Comparison of ENCODE assay signal across 10 mouse cellular contexts in the genomic region with DNA sequence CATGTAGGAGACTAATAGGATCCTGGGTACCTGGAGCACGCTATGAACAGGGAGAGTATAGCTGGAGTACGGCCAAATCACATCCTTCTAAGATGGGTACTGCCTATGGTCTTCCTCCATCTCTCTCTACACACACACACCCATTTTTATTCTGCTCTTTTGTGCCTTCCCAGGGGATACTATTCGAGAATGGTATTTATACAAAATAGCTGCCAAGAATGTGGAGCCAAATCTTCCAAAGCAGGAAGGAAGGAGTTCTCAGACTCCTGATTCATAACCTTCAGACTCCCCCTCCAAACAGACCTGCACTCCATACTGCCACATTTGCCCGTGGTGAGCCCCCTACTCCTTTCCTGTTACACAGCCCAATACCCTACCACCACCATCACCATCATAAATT. TPM values are rescaled to one million over a fixed set of nuclear protein-coding genes. Genes with fewer than 3 reads are reported as not detected.
DNase-seq lines count a peak whose midpoint lies in the region; ATAC-seq and TF ChIP-seq lines count a peak whose summit lies in the region.
"Had no signal": no experiment of that assay in that cellular context is flagged by ENCODE, and none has a peak within 500 bp of the region (broad histone marks: within the 10 kb centered on the region; RNA-seq: fewer than 3 reads in every experiment).

No protein-coding gene starts in this region.

- peaks cover 17% of the 10 kb centered on the region for H3K4me1 ChIP-seq in heart, embryonic 15.5 days (replicated peaks)
- H3K4me1 ChIP-seq in lung, embryonic 15.5 days, result peaks cover 15% of the 10 kb centered on the region
- H3K4me1 ChIP-seq in embryonic facial prominence, embryonic 13.5 days, result peaks cover 32% of the 10 kb centered on the region
- peaks cover 11% of the 10 kb centered on the region for H3K4me1 ChIP-seq in kidney, embryonic 15.5 days

- no peak overlapping the region for H3K4me2 ChIP-seq in heart, embryonic 15.5 days
- no peak overlapping the region for H3K4me2 ChIP-seq in lung, embryonic 15.5 days
- H3K4me2 ChIP-seq in embryonic facial prominence, embryonic 13.5 days, result peak overlapping the region; percentile 22
- peak overlapping the region; percentile 5 for H3K4me2 ChIP-seq in myocyte (ENCODE audit: low read depth)
- no peak overlapping the region for H3K4me2 ChIP-seq in kidney, embryonic 15.5 days
- H3K4me2 ChIP-seq: heart, embryonic 11.5 days had no signal

- H3K4me3 ChIP-seq in heart, embryonic 15.5 days, result no peak overlapping the region
- H3K4me3 ChIP-seq in lung, embryonic 15.5 days, result no peak overlapping the region
- H3K4me3 ChIP-seq in embryonic facial prominence, embryonic 13.5 days, result no peak overlapping the region
- H3K4me3 ChIP-seq in myocyte, result no peak overlapping the region
- H3K4me3 ChIP-seq in kidney, embryonic 15.5 days (replicated peaks), result no peak overlapping the region

- H3K27me3 ChIP-seq in heart, embryonic 15.5 days, result no peaks in the 10 kb centered on the region
- no peaks in the 10 kb centered on the region for H3K27me3 ChIP-seq in lung, embryonic 15.5 days
- no peaks in the 10 kb centered on the region for H3K27me3 ChIP-seq in embryonic facial prominence, embryonic 13.5 days
- no peaks in the 10 kb centered on the region for H3K27me3 ChIP-seq in myocyte (ENCODE audit: control insufficient read depth, insufficient read depth, insufficient read length)
- H3K27me3 ChIP-seq in kidney, embryonic 15.5 days, result no peaks in the 10 kb centered on the region

- H3K79me2 ChIP-seq in myocyte (ENCODE audit: control insufficient read depth, insufficient read depth), result peaks cover 7% of the 10 kb centered on the region

- no peak overlapping the region for H3ac ChIP-seq in myocyte (ENCODE audit: control insufficient read depth, insufficient read length)

- no peaks in the 10 kb centered on the region for H3K9me3 ChIP-seq in heart, embryonic 15.5 days (replicated peaks)
- 0 out of 2 replicates have a peak, but pooled peaks cover 4% of the 10 kb centered on the region for H3K9me3 ChIP-seq in lung, embryonic 15.5 days
- peaks cover 6% of the 10 kb centered on the region for H3K9me3 ChIP-seq in embryonic facial prominence, embryonic 13.5 days
- peaks cover 5% of the 10 kb centered on the region for H3K9me3 ChIP-seq in kidney, embryonic 15.5 days (replicated peaks)

- ATAC-seq in heart, embryonic 15.5 days (replicated peaks; ENCODE audit: insufficient number of reproducible peaks, insufficient read depth, low FRiP score, low read depth), result no peak
- ATAC-seq in lung, embryonic 15.5 days (ENCODE audit: borderline replicate concordance, extremely low read depth, low FRiP score, low TSS enrichment), result no peak
- ATAC-seq in embryonic facial prominence, embryonic 13.5 days (ENCODE audit: insufficient number of reproducible peaks, insufficient read depth, low FRiP score, low TSS enrichment, low read depth), result no peak
- no peak for ATAC-seq in kidney, embryonic 15.5 days (replicated peaks; ENCODE audit: low FRiP score)

- peaks cover 4% of the 10 kb centered on the region; the same call in 1 of the 2 replicates for H3K36me3 ChIP-seq in heart, embryonic 15.5 days
- peaks cover 19% of the 10 kb centered on the region for H3K36me3 ChIP-seq in lung, embryonic 15.5 days
- H3K36me3 ChIP-seq in embryonic facial prominence, embryonic 13.5 days, result peaks cover 19% of the 10 kb centered on the region
- peaks cover 10% of the 10 kb centered on the region for H3K36me3 ChIP-seq in myocyte (ENCODE audit: control insufficient read depth, insufficient read depth)
- H3K36me3 ChIP-seq in kidney, embryonic 15.5 days, result peaks cover 17% of the 10 kb centered on the region

- H3K9ac ChIP-seq in heart, embryonic 15.5 days, result no peak overlapping the region
- no peak overlapping the region for H3K9ac ChIP-seq in lung, embryonic 15.5 days
- no peak overlapping the region; the same call in 1 of the 2 replicates for H3K9ac ChIP-seq in embryonic facial prominence, embryonic 13.5 days
- no peak overlapping the region for H3K9ac ChIP-seq in kidney, embryonic 15.5 days

- DNase-seq in heart, adult 11 months, result no peak
- DNase-seq in lung, postnatal 4 days, result no peak
- DNase-seq: lung, postnatal 14 days; thymus, postnatal 36 days had no signal

- TF ChIP-seq POLR2A in myocyte (IDR thresholded peaks at IDR 0.05; ENCODE audit: insufficient read length, low read depth), result no peak

- peak overlapping the region; percentile 31; the same call in 1 of the 2 replicates for H3K27ac ChIP-seq in heart, embryonic 15.5 days
- peak overlapping the region; percentile 29; the same call in 1 of the 2 replicates for H3K27ac ChIP-seq in lung, embryonic 15.5 days
- H3K27ac ChIP-seq in embryonic facial prominence, embryonic 13.5 days, result peak overlapping the region; percentile 82
- no peak overlapping the region for H3K27ac ChIP-seq in kidney, embryonic 15.5 days

- WGBS in heart, embryonic 15.5 days, result 46% methylated on average over 4 of the region's 4 CpGs
- 47% methylated on average over 4 of the region's 4 CpGs for WGBS in lung, embryonic 15.5 days
- WGBS in embryonic facial prominence, embryonic 13.5 days, result 57% methylated on average over 4 of the region's 4 CpGs
- 69% methylated on average over 4 of the region's 4 CpGs for WGBS in kidney, embryonic 15.5 days

TF ChIP-seq in myocyte, 11 proteins besides CTCF, POLR2A, EP300 and RAD21:
- TF ChIP-seq TCF12 (IDR thresholded peaks at IDR 0.05; ENCODE audit: insufficient read depth, poor library complexity, severe bottlenecking) (no peak), E2F4 (IDR thresholded peaks at IDR 0.05; ENCODE audit: insufficient read depth) (no peak), POLR2AphosphoS2 (IDR thresholded peaks at IDR 0.05; ENCODE audit: insufficient read length, low read depth) (no peak), TCF3 (IDR thresholded peaks at IDR 0.05; ENCODE audit: insufficient read length, low read depth) (no peak), REST (IDR thresholded peaks at IDR 0.05; ENCODE audit: insufficient read depth, insufficient read length) (no peak), MYOD1 (IDR thresholded peaks at IDR 0.05; ENCODE audit: control insufficient read depth in 1 of 3, insufficient read length in 2 of 3, low read depth in 2 of 3) (no peak), MAX (IDR thresholded peaks at IDR 0.05; ENCODE audit: low read depth) (no peak), CEBPB (IDR thresholded peaks at IDR 0.05; ENCODE audit: insufficient read depth, poor library complexity, severe bottlenecking) (no peak), SRF (IDR thresholded peaks at IDR 0.05; ENCODE audit: control insufficient read depth, insufficient read length, low read depth) (no peak), USF1 (IDR thresholded peaks at IDR 0.05; ENCODE audit: low read depth) (no peak)

RNA-seq across cellular contexts. Expression of gene Med24, which starts 1.5 kb away (rescaled TPM):
- 33.5 and 43.0 TPM in 2 replicates for polyA plus RNA-seq in heart, embryonic 15.5 days (2015; fragmentation: Nextera tagmentation; extraction: Ambion mirVana)
- polyA plus RNA-seq in lung, embryonic 15.5 days (2015; fragmentation: Nextera tagmentation; extraction: Ambion mirVana), result 51.9 and 53.0 TPM in 2 replicates
- 63.8 and 65.0 TPM in 2 replicates for polyA plus RNA-seq in embryonic facial prominence, embryonic 13.5 days (2015; fragmentation: Nextera tagmentation; extraction: Ambion mirVana)
- polyA plus RNA-seq in myocyte (2012; fragmentation: generic; extraction: Trizol), result 32.5 TPM
- 58.2 and 64.7 TPM in 2 replicates for polyA plus RNA-seq in kidney, embryonic 15.5 days (2015; fragmentation: Nextera tagmentation; extraction: Ambion mirVana)

RNA-seq across cellular contexts. Expression of gene Thra, which starts 9.7 kb away (rescaled TPM):
- 34.8 and 39.5 TPM in 2 replicates for polyA plus RNA-seq in heart, embryonic 15.5 days (2015; fragmentation: Nextera tagmentation; extraction: Ambion mirVana)
- 35.6 and 35.8 TPM in 2 replicates for polyA plus RNA-seq in lung, embryonic 15.5 days (2015; fragmentation: Nextera tagmentation; extraction: Ambion mirVana)
- 46.5 and 47.3 TPM in 2 replicates for polyA plus RNA-seq in embryonic facial prominence, embryonic 13.5 days (2015; fragmentation: Nextera tagmentation; extraction: Ambion mirVana)
- polyA plus RNA-seq in myocyte (2012; fragmentation: generic; extraction: Trizol), result 68.9 TPM
- polyA plus RNA-seq in kidney, embryonic 15.5 days (2015; fragmentation: Nextera tagmentation; extraction: Ambion mirVana), result 21.7 and 26.9 TPM in 2 replicates

RNA-seq across cellular contexts. Expression of gene Csf3, which starts 29.7 kb away (rescaled TPM):
- polyA plus RNA-seq in heart, embryonic 15.5 days (2015; fragmentation: Nextera tagmentation; extraction: Ambion mirVana), result not detected in 2 replicates
- polyA plus RNA-seq in lung, embryonic 15.5 days (2015; fragmentation: Nextera tagmentation; extraction: Ambion mirVana), result not detected in 2 replicates
- polyA plus RNA-seq in embryonic facial prominence, embryonic 13.5 days (2015; fragmentation: Nextera tagmentation; extraction: Ambion mirVana), result not detected in 2 replicates
- not detected for polyA plus RNA-seq in myocyte (2012; fragmentation: generic; extraction: Trizol)
- 0.23 TPM in 1 of 2 replicates, not detected in the other for polyA plus RNA-seq in kidney, embryonic 15.5 days (2015; fragmentation: Nextera tagmentation; extraction: Ambion mirVana)
- polyA plus RNA-seq: heart, embryonic 11.5 days had no signal

RNA-seq across cellular contexts. Expression of gene Nr1d1, which starts 44.4 kb away (rescaled TPM):
- polyA plus RNA-seq in heart, embryonic 15.5 days (2015; fragmentation: Nextera tagmentation; extraction: Ambion mirVana), result 7.0 and 7.5 TPM in 2 replicates
- 1.0 and 1.5 TPM in 2 replicates for polyA plus RNA-seq in lung, embryonic 15.5 days (2015; fragmentation: Nextera tagmentation; extraction: Ambion mirVana)
- polyA plus RNA-seq in embryonic facial prominence, embryonic 13.5 days (2015; fragmentation: Nextera tagmentation; extraction: Ambion mirVana), result 1.4 and 1.5 TPM in 2 replicates
- polyA plus RNA-seq in myocyte (2012; fragmentation: generic; extraction: Trizol), result 49.1 TPM
- 2.0 and 2.3 TPM in 2 replicates for polyA plus RNA-seq in kidney, embryonic 15.5 days (2015; fragmentation: Nextera tagmentation; extraction: Ambion mirVana)

RNA-seq across cellular contexts. Expression of gene Psmd3, which starts 48.4 kb away (rescaled TPM):
- polyA plus RNA-seq in heart, embryonic 15.5 days (2015; fragmentation: Nextera tagmentation; extraction: Ambion mirVana), result 141 and 177 TPM in 2 replicates
- 211 and 214 TPM in 2 replicates for polyA plus RNA-seq in lung, embryonic 15.5 days (2015; fragmentation: Nextera tagmentation; extraction: Ambion mirVana)
- 196 and 207 TPM in 2 replicates for polyA plus RNA-seq in embryonic facial prominence, embryonic 13.5 days (2015; fragmentation: Nextera tagmentation; extraction: Ambion mirVana)
- polyA plus RNA-seq in myocyte (2012; fragmentation: generic; extraction: Trizol), result 250 TPM
- polyA plus RNA-seq in kidney, embryonic 15.5 days (2015; fragmentation: Nextera tagmentation; extraction: Ambion mirVana), result 262 and 280 TPM in 2 replicates

Comparison
In these comparisons a context has a peak if more than half of its experiments do, and no peak if none do; other contexts are left out.
1. H3K4me2 ChIP-seq: peak in embryonic facial prominence, embryonic 13.5 days (single experiment) and myocyte (single experiment); none in heart, embryonic 15.5 days (single experiment), lung, embryonic 15.5 days (single experiment) and kidney, embryonic 15.5 days (single experiment).